Mouse (Mus musculus): ENCODE measurements around the gene Med24. TPM values are rescaled to one million over a fixed set of nuclear protein-coding genes. Genes with fewer than 3 reads are reported as not detected.
A peak's percentile ranks its signal among the peaks of the same experiment; 100 is the strongest.

The Med24 gene
- polyA plus RNA-seq, 2 experiments = 43.9 to 83.4 TPM

- TF ChIP-seq POLR2A (IDR thresholded peaks at IDR 0.05; ENCODE audit: borderline replicate concordance, extremely low read depth, insufficient read depth, insufficient read length) = no peak
- Histone ChIP-seq H3K36me3 (ENCODE audit: control insufficient read depth, insufficient read depth, low read length) (peaks cover 87% of the 10 kb centered on the region), H3K4me1 (ENCODE audit: control insufficient read depth, insufficient read depth, low read length) (peaks cover 33% of the 10 kb centered on the region), H3K4me3 (replicated peaks; ENCODE audit: low read length) (no peak overlapping the region), H3K27me3 (ENCODE audit: control insufficient read depth, insufficient read depth, low read length) (no peaks in the 10 kb centered on the region), H3K9me3 (ENCODE audit: control insufficient read depth, low read length) (no peaks in the 10 kb centered on the region), H3K4me2 (replicated peaks; ENCODE audit: low read depth, low read length, severe bottlenecking) (no peak overlapping the region), H3K9ac (ENCODE audit: low read depth, low read length, severe bottlenecking) (no peak overlapping the region), H3K27ac (replicated peaks; ENCODE audit: low read depth, low read length) (no peak overlapping the region)
- WGBS = 54% methylated on average over 8 of the region's 9 CpGs
- DNase-seq (ENCODE audit: low spot score) = no peak
- ATAC-seq (ENCODE audit: low FRiP score, low read depth) = no peak
Observed at GRCm38 (mm10) chr11:98765421-98766309, 36.4 kb upstream of the Med24 start.

GRCm38 (mm10) chr11:98764746-98765145, 35.5 kb upstream of the Med24 start:
- no peak for ATAC-seq (ENCODE audit: low FRiP score, low read depth)
- H3K4me1 ChIP-seq (ENCODE audit: control insufficient read depth, insufficient read depth, low read length) = peaks cover 33% of the 10 kb centered on the region
- no peak overlapping the region for H3K9ac ChIP-seq (ENCODE audit: low read depth, low read length, severe bottlenecking)
- H3K4me3 ChIP-seq (replicated peaks; ENCODE audit: low read length) = no peak overlapping the region
- no peak overlapping the region for H3K27ac ChIP-seq (replicated peaks; ENCODE audit: low read depth, low read length)
- no peaks in the 10 kb centered on the region for H3K9me3 ChIP-seq (ENCODE audit: control insufficient read depth, low read length)
- H3K36me3 ChIP-seq (ENCODE audit: control insufficient read depth, insufficient read depth, low read length) = peaks cover 87% of the 10 kb centered on the region
- TF ChIP-seq POLR2A (IDR thresholded peaks at IDR 0.05; ENCODE audit: borderline replicate concordance, extremely low read depth, insufficient read depth, insufficient read length) = no peak
- H3K4me2 ChIP-seq (replicated peaks; ENCODE audit: low read depth, low read length, severe bottlenecking) = no peak overlapping the region
- no peaks in the 10 kb centered on the region for H3K27me3 ChIP-seq (ENCODE audit: control insufficient read depth, insufficient read depth, low read length)
- DNase-seq (ENCODE audit: low spot score) = no peak

- ATAC-seq (ENCODE audit: low FRiP score, low read depth) (no peak), DNase-seq (ENCODE audit: low spot score) (no peak)
- Histone ChIP-seq H3K4me1 (ENCODE audit: control insufficient read depth, insufficient read depth, low read length) (peaks cover 33% of the 10 kb centered on the region), H3K9me3 (ENCODE audit: control insufficient read depth, low read length) (no peaks in the 10 kb centered on the region), H3K36me3 (ENCODE audit: control insufficient read depth, insufficient read depth, low read length) (peaks cover 84% of the 10 kb centered on the region), H3K27ac (replicated peaks; ENCODE audit: low read depth, low read length) (no peak overlapping the region), H3K27me3 (ENCODE audit: control insufficient read depth, insufficient read depth, low read length) (no peaks in the 10 kb centered on the region), H3K4me2 (replicated peaks; ENCODE audit: low read depth, low read length, severe bottlenecking) (no peak overlapping the region), H3K9ac (ENCODE audit: low read depth, low read length, severe bottlenecking) (no peak overlapping the region), H3K4me3 (replicated peaks; ENCODE audit: low read length) (no peak overlapping the region)
- 81% methylated on average over 18 of the region's 18 CpGs for WGBS
- no peak for TF ChIP-seq POLR2A (IDR thresholded peaks at IDR 0.05; ENCODE audit: borderline replicate concordance, extremely low read depth, insufficient read depth, insufficient read length)
Observed at GRCm38 (mm10) chr11:98764091-98764490, 34.9 kb upstream of the Med24 start.

- DNase-seq (ENCODE audit: low spot score) = no peak
- peaks cover 30% of the 10 kb centered on the region for H3K4me1 ChIP-seq (ENCODE audit: control insufficient read depth, insufficient read depth, low read length)
Observed at GRCm38 (mm10) chr11:98763502-98763861, 34.2 kb upstream of the Med24 start.

GRCm38 (mm10) chr11:98762756-98763501, 33.7 kb upstream of the Med24 start:
- ATAC-seq (ENCODE audit: low FRiP score, low read depth) (no peak; the same call in 1 of the 2 replicates), DNase-seq (ENCODE audit: low spot score) (peak; percentile 85)
- no peak for TF ChIP-seq POLR2A (IDR thresholded peaks at IDR 0.05; ENCODE audit: borderline replicate concordance, extremely low read depth, insufficient read depth, insufficient read length)
- H3K9ac ChIP-seq (ENCODE audit: low read depth, low read length, severe bottlenecking) = no peak overlapping the region
- H3K4me3 ChIP-seq (replicated peaks; ENCODE audit: low read length) = no peak overlapping the region
- no peak overlapping the region for H3K27ac ChIP-seq (replicated peaks; ENCODE audit: low read depth, low read length)
- no peaks in the 10 kb centered on the region for H3K27me3 ChIP-seq (ENCODE audit: control insufficient read depth, insufficient read depth, low read length)
- no peaks in the 10 kb centered on the region for H3K9me3 ChIP-seq (ENCODE audit: control insufficient read depth, low read length)
- H3K4me1 ChIP-seq (ENCODE audit: control insufficient read depth, insufficient read depth, low read length) = peaks cover 25% of the 10 kb centered on the region
- WGBS = 69% methylated on average over 17 of the region's 17 CpGs
- peaks cover 73% of the 10 kb centered on the region for H3K36me3 ChIP-seq (ENCODE audit: control insufficient read depth, insufficient read depth, low read length)
- no peak overlapping the region for H3K4me2 ChIP-seq (replicated peaks; ENCODE audit: low read depth, low read length, severe bottlenecking)

More at GRCm38 (mm10) chr11:98763502-98763861, 34.2 kb upstream of the Med24 start:
- no peak overlapping the region for H3K9ac ChIP-seq (ENCODE audit: low read depth, low read length, severe bottlenecking)
- TF ChIP-seq POLR2A (IDR thresholded peaks at IDR 0.05; ENCODE audit: borderline replicate concordance, extremely low read depth, insufficient read depth, insufficient read length) = no peak
- H3K4me2 ChIP-seq (replicated peaks; ENCODE audit: low read depth, low read length, severe bottlenecking) = no peak overlapping the region
- ATAC-seq (ENCODE audit: low FRiP score, low read depth) = no peak
- no peaks in the 10 kb centered on the region for H3K27me3 ChIP-seq (ENCODE audit: control insufficient read depth, insufficient read depth, low read length)
- peaks cover 79% of the 10 kb centered on the region for H3K36me3 ChIP-seq (ENCODE audit: control insufficient read depth, insufficient read depth, low read length)
- WGBS = 87% methylated on average over 8 of the region's 8 CpGs
- no peak overlapping the region for H3K27ac ChIP-seq (replicated peaks; ENCODE audit: low read depth, low read length)
- H3K9me3 ChIP-seq (ENCODE audit: control insufficient read depth, low read length) = no peaks in the 10 kb centered on the region
- H3K4me3 ChIP-seq (replicated peaks; ENCODE audit: low read length) = no peak overlapping the region

Measured in limb, embryonic 14.5 days (tissue).